Comparison of ENCODE assay signal across 9 mouse cellular contexts in the genomic region with DNA sequence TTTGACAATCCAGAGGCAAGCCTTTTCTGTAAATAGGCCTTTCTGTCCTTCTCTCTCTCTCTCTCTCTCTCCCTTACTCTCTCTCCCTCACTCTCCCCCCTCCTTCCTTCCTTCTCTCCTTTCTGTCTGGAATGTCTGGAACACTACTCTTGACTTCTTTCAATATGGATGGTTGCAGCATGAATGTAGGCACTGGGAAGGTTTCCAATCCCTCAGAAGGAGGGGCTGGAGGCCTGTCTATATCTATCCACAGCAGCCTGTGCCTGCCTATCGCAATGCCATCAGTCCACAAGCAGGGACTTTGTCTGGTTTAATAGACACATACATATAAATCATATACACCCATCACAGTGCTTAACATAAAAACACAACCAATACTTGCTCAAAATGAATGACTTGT. TPM values are rescaled to one million over a fixed set of nuclear protein-coding genes. Genes with fewer than 3 reads are reported as not detected.
DNase-seq lines count a peak whose midpoint lies in the region; ATAC-seq and TF ChIP-seq lines count a peak whose summit lies in the region.
"Had no signal": no experiment of that assay in that cellular context is flagged by ENCODE, and none has a peak within 500 bp of the region (broad histone marks: within the 10 kb centered on the region; RNA-seq: fewer than 3 reads in every experiment).

No protein-coding gene starts in this region.

- H3K27me3 ChIP-seq in heart, embryonic 13.5 days (replicated peaks) = no peaks in the 10 kb centered on the region
- H3K27me3 ChIP-seq in heart, adult 2 months (ENCODE audit: control insufficient read depth, insufficient read depth, low read length) = no peaks in the 10 kb centered on the region
- H3K27me3 ChIP-seq in embryonic facial prominence, embryonic 15.5 days = no peaks in the 10 kb centered on the region
- no peaks in the 10 kb centered on the region for H3K27me3 ChIP-seq in limb, embryonic 14.5 days (ENCODE audit: control insufficient read depth, insufficient read depth, low read length)
- H3K27me3 ChIP-seq in thymus, adult 2 months (ENCODE audit: control insufficient read depth, insufficient read depth, low read length) = no peaks in the 10 kb centered on the region

- peak overlapping the region; percentile 12; the same call in 1 of the 2 replicates for H3K9ac ChIP-seq in heart, embryonic 13.5 days
- no peak overlapping the region for H3K9ac ChIP-seq in heart, adult 2 months (ENCODE audit: low read depth, low read length)
- H3K9ac ChIP-seq in embryonic facial prominence, embryonic 15.5 days = no peak overlapping the region
- no peak overlapping the region for H3K9ac ChIP-seq in limb, embryonic 14.5 days (ENCODE audit: low read depth, low read length, severe bottlenecking)

- no peak for TF ChIP-seq POLR2A in heart, adult 2 months (IDR thresholded peaks at IDR 0.05; ENCODE audit: insufficient read depth, low read depth, low read length)
- TF ChIP-seq POLR2A in limb, embryonic 14.5 days (IDR thresholded peaks at IDR 0.05; ENCODE audit: borderline replicate concordance, extremely low read depth, insufficient read depth, insufficient read length) = no peak
- TF ChIP-seq POLR2A in thymus, adult 2 months (IDR thresholded peaks at IDR 0.05; ENCODE audit: control insufficient read depth, extremely low read depth, insufficient read depth, low read length, poor library complexity) = no peak

- peak; percentile 37; the same call in 1 of the 2 replicates for ATAC-seq in heart, embryonic 13.5 days (ENCODE audit: extremely low read depth, insufficient number of reproducible peaks, low FRiP score, low TSS enrichment)
- 0 out of 2 replicates have a peak, but pooled peaks have one; percentile 66 for ATAC-seq in embryonic facial prominence, embryonic 15.5 days (ENCODE audit: insufficient number of reproducible peaks, low FRiP score, low TSS enrichment, low read depth)
- ATAC-seq in limb, embryonic 14.5 days (ENCODE audit: low FRiP score, low read depth) = no peak

- intact Hi-C loops in heart, adult 2 months (cut with DNase I) = no loop called here

- TF ChIP-seq EP300 in heart, adult 2 months (IDR thresholded peaks at IDR 0.05; ENCODE audit: insufficient read depth, low read depth, low read length) = no peak

- H3K4me1 ChIP-seq in heart, embryonic 13.5 days = peaks cover 30% of the 10 kb centered on the region
- H3K4me1 ChIP-seq in heart, adult 2 months (ENCODE audit: control insufficient read depth, insufficient read depth, low read length) = no peaks in the 10 kb centered on the region
- H3K4me1 ChIP-seq in embryonic facial prominence, embryonic 15.5 days = peaks cover 20% of the 10 kb centered on the region
- H3K4me1 ChIP-seq in limb, embryonic 14.5 days (ENCODE audit: control insufficient read depth, insufficient read depth, low read length) = peaks cover 15% of the 10 kb centered on the region
- H3K4me1 ChIP-seq in thymus, adult 2 months (replicated peaks; ENCODE audit: control insufficient read depth, insufficient read depth, low read length) = no peaks in the 10 kb centered on the region

- TF ChIP-seq CTCF in heart, adult 2 months (IDR thresholded peaks at IDR 0.05) = no peak
- TF ChIP-seq CTCF in thymus, adult 2 months (IDR thresholded peaks at IDR 0.05; ENCODE audit: borderline replicate concordance, control insufficient read depth, extremely low read depth, insufficient read depth, low read length, poor library complexity) = no peak

- no peak overlapping the region for H3K4me3 ChIP-seq in heart, embryonic 13.5 days
- H3K4me3 ChIP-seq in heart, adult 2 months = no peak overlapping the region
- no peak overlapping the region for H3K4me3 ChIP-seq in embryonic facial prominence, embryonic 15.5 days (replicated peaks)
- H3K4me3 ChIP-seq in limb, embryonic 14.5 days (replicated peaks; ENCODE audit: low read length) = no peak overlapping the region
- no peak overlapping the region for H3K4me3 ChIP-seq in thymus, adult 2 months (ENCODE audit: control insufficient read depth, insufficient read depth, low read length)

- no peak for DNase-seq in heart, adult 2 months
- peak; percentile 85 for DNase-seq in 3T3-L1 (ENCODE audit: low read depth, low spot score)
- DNase-seq in limb, embryonic 14.5 days (ENCODE audit: low spot score) = no peak
- DNase-seq in thymus, adult 2 months = no peak
- no peak for DNase-seq in cerebellum, postnatal 36 days
- DNase-seq in layer of hippocampus, postnatal 10 days (ENCODE audit: low spot score in 2 of 2) = no peak
- DNase-seq: cerebellum, adult 11-12 months had no signal

- no peaks in the 10 kb centered on the region for H3K9me3 ChIP-seq in heart, embryonic 13.5 days
- H3K9me3 ChIP-seq in embryonic facial prominence, embryonic 15.5 days (replicated peaks) = no peaks in the 10 kb centered on the region
- H3K9me3 ChIP-seq in limb, embryonic 14.5 days (ENCODE audit: control insufficient read depth, low read length) = no peaks in the 10 kb centered on the region

- H3K4me2 ChIP-seq in heart, embryonic 13.5 days = no peak overlapping the region
- no peak overlapping the region for H3K4me2 ChIP-seq in embryonic facial prominence, embryonic 15.5 days (replicated peaks)
- no peak overlapping the region for H3K4me2 ChIP-seq in limb, embryonic 14.5 days (replicated peaks; ENCODE audit: low read depth, low read length, severe bottlenecking)

- 22% methylated on average over 1 of the region's 1 CpGs for WGBS in heart, embryonic 13.5 days
- WGBS in heart, adult 2 months = 48% methylated on average over 1 of the region's 1 CpGs
- 40% methylated on average over 1 of the region's 1 CpGs for WGBS in embryonic facial prominence, embryonic 15.5 days
- 56% methylated on average over 1 of the region's 1 CpGs for WGBS in limb, embryonic 14.5 days
- WGBS in thymus, adult 2 months = 100% methylated on average over 1 of the region's 1 CpGs

- no peaks in the 10 kb centered on the region for H3K79me2 ChIP-seq in heart, adult 2 months (replicated peaks; ENCODE audit: control insufficient read depth, insufficient read depth, low read length)

- peak overlapping the region; percentile 68 for H3K27ac ChIP-seq in heart, embryonic 13.5 days (replicated peaks)
- H3K27ac ChIP-seq in heart, adult 2 months = no peak overlapping the region
- peak overlapping the region; percentile 71; the same call in 1 of the 2 replicates for H3K27ac ChIP-seq in embryonic facial prominence, embryonic 15.5 days (replicated peaks)
- 0 out of 2 replicates have a peak overlapping the region, but pooled peaks have one; percentile 33 for H3K27ac ChIP-seq in limb, embryonic 14.5 days (replicated peaks; ENCODE audit: low read depth, low read length)
- no peak overlapping the region for H3K27ac ChIP-seq in thymus, adult 2 months (ENCODE audit: control insufficient read depth, insufficient read depth, low read length)

- peaks cover 4% of the 10 kb centered on the region for H3K36me3 ChIP-seq in heart, embryonic 13.5 days
- H3K36me3 ChIP-seq in heart, adult 2 months (ENCODE audit: control insufficient read depth, insufficient read depth, low read length) = no peaks in the 10 kb centered on the region
- no peaks in the 10 kb centered on the region for H3K36me3 ChIP-seq in embryonic facial prominence, embryonic 15.5 days
- H3K36me3 ChIP-seq in limb, embryonic 14.5 days (ENCODE audit: control insufficient read depth, insufficient read depth, low read length) = peaks cover 4% of the 10 kb centered on the region; the same call in 1 of the 2 replicates
- H3K36me3 ChIP-seq in thymus, adult 2 months (ENCODE audit: control insufficient read depth, insufficient read depth, low read length) = no peaks in the 10 kb centered on the region

RNA-seq across cellular contexts. Expression of a gene that starts 23.9 kb away (rescaled TPM):
- 11.0 and 11.6 TPM in 2 replicates for polyA plus RNA-seq in heart, embryonic 13.5 days (2015; fragmentation: Nextera tagmentation; extraction: Ambion mirVana)
- total RNA-seq in heart, adult 2 months (2021) = under 1 TPM; 0.16 to 0.45 TPM
- 0.33 and 0.38 TPM in 2 replicates for polyA plus RNA-seq in heart, adult 2 months (2012; rRNA removed)
- 17.1 and 28.4 TPM in 2 replicates for polyA plus RNA-seq in embryonic facial prominence, embryonic 15.5 days (2015; fragmentation: Nextera tagmentation; extraction: Ambion mirVana)
- 48.7 and 66.0 TPM in 2 replicates for polyA plus RNA-seq in limb, embryonic 14.5 days (2012; rRNA removed)
- polyA plus RNA-seq in limb, embryonic 14.5 days (2014; fragmentation: Nextera tagmentation; extraction: Ambion mirVana) = 28.1 and 30.7 TPM in 2 replicates
- polyA plus RNA-seq in thymus, adult 2 months (2012; rRNA removed) = 8.5 and 9.3 TPM in 2 replicates
- total RNA-seq in layer of hippocampus, postnatal 10 days (2021) = 10 to 100 TPM in 1 of 2 experiments, 1 to 10 TPM in 1; 9.2 to 11.4 TPM

Comparison
In these comparisons a context has a peak if more than half of its experiments do, and no peak if none do; other contexts are left out.
1. H3K27ac ChIP-seq: peak in heart, embryonic 13.5 days (single experiment), embryonic facial prominence, embryonic 15.5 days (single experiment) and limb, embryonic 14.5 days (single experiment); none in heart, adult 2 months (single experiment) and thymus, adult 2 months (single experiment).